Mouse (Mus musculus) hindbrain, embryonic 14.5 days (tissue): ENCODE measurements around the gene Zfp637. TPM values are rescaled to one million over a fixed set of nuclear protein-coding genes. Genes with fewer than 3 reads are reported as not detected.

Source experiments
- ATAC-seq: fragments of 200-750 bp; cut with Nextera tagmentation; 2 replicates; pipeline ENCODE4 v1.8.0; 2017; ENCODE audit warnings: moderate number of reproducible peaks, mild to moderate bottlenecking, moderate TSS enrichment, moderate library complexity; ENCODE audit not compliant: low FRiP score
- DNase-seq: peaks from one replicate; pipeline ENCODE4 v3.0.0-alpha.2; 2015; ENCODE audit warnings: low spot score
- H3K27ac ChIP-seq: fragments of 300-500 bp; sonication (generic); 2 replicates; pipeline ENCODE4 v1.5.1; 2014; ENCODE audit warnings: mild to moderate bottlenecking, moderate library complexity
- H3K27me3 ChIP-seq: fragments of 300-500 bp; sonication (generic); 2 replicates; pipeline ENCODE4 v1.6.1; 2014; ENCODE audit warnings: mild to moderate bottlenecking, low read length, mixed read lengths; ENCODE audit not compliant: control insufficient read depth, insufficient read depth
- H3K36me3 ChIP-seq: fragments of 300-500 bp; sonication (generic); replicated peaks from 2 replicates; pipeline ENCODE4 v1.6.1; 2014; ENCODE audit not compliant: control insufficient read depth, insufficient read depth
- H3K4me1 ChIP-seq: fragments of 300-500 bp; sonication (generic); replicated peaks from 2 replicates; pipeline ENCODE4 v1.6.1; 2014; ENCODE audit warnings: antibody characterized with exemption, low read length, mixed read lengths; ENCODE audit not compliant: control insufficient read depth, insufficient read depth
- H3K4me2 ChIP-seq: fragments of 300-500 bp; sonication (generic); replicated peaks from 2 replicates; pipeline ENCODE4 v1.6.1; 2014; ENCODE audit warnings: mild to moderate bottlenecking, moderate library complexity
- H3K4me3 ChIP-seq: fragments of 300-500 bp; sonication (generic); replicated peaks from 2 replicates; pipeline ENCODE4 v1.5.1; 2014; ENCODE audit warnings: mild to moderate bottlenecking, low read length
- H3K9ac ChIP-seq: fragments of 300-500 bp; sonication (generic); 2 replicates; pipeline ENCODE4 v1.6.1; 2014
- H3K9me3 ChIP-seq: fragments of 300-500 bp; sonication (generic); 2 replicates; pipeline ENCODE4 v1.6.1; 2016; ENCODE audit warnings: low read length; ENCODE audit not compliant: control insufficient read depth
- WGBS: fragments of 180-500 bp; shearing (Covaris S2); extraction: QIAGEN DNeasy Blood & Tissue Kit; methylation state at CpG from one replicate; pipeline ENCODE4 v1.1.7; 2014; 5-methylcytosine and 5-hydroxymethylcytosine counted together
- polyA plus RNA-seq: library from polyadenylated mRNA; unstranded; fragments of >200 nt; fragmentation: Nextera tagmentation; extraction: Ambion mirVana; gene quantifications from 2 replicates; pipeline ENCODE4 v1.2.1, GENCODE M21; 2014

Zfp637 gene
- polyA plus RNA-seq, 1 experiment from 2014 or later, result 145 TPM

DNA sequence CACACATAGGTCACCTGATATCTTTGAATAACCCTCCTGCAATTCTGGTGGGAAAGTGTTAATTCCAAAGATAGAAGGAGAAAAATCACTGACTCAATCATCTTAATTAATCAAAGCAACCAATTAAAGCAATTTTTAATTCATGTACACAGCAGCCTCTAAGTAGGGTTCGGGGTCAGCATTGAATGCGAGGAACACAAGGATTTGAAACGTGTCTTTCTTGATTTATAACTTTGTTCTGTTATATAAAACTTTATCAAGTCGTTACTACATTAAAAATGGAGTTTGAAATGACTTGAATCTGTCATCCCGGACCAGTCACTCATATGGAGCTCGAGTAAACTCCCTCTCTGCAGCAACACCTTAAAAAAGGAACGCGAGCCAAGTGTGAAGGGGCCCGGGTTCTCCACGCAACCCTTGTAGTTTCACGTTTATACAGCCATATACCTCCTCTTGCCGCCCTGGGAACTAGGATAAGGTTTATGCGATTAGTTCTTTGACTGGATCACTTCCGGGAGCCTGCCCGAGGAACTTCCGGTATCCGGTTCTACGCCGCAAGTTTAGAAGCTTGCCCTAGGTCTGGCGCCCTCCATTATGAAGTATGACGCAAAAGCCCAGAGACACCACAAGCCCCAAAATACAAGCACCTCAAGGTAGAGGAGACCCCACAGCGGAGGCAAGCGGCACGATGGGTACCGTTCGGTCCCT, 37.9 kb downstream of the Zfp637 start:
- Histone ChIP-seq H3K9ac (peak overlapping the region; percentile 63), H3K4me2 (peak overlapping the region; percentile 61), H3K9me3 (no peaks in the 10 kb centered on the region), H3K4me3 (peak overlapping the region; percentile 51), H3K27ac (peak overlapping the region; percentile 96), H3K4me1 (peaks cover 17% of the 10 kb centered on the region), H3K36me3 (no peaks in the 10 kb centered on the region), H3K27me3 (no peaks in the 10 kb centered on the region)
- WGBS, result 12% methylated on average over 26 of the region's 26 CpGs
- DNase-seq, result peak; percentile 89
- peak; percentile 90 for ATAC-seq

DNA sequence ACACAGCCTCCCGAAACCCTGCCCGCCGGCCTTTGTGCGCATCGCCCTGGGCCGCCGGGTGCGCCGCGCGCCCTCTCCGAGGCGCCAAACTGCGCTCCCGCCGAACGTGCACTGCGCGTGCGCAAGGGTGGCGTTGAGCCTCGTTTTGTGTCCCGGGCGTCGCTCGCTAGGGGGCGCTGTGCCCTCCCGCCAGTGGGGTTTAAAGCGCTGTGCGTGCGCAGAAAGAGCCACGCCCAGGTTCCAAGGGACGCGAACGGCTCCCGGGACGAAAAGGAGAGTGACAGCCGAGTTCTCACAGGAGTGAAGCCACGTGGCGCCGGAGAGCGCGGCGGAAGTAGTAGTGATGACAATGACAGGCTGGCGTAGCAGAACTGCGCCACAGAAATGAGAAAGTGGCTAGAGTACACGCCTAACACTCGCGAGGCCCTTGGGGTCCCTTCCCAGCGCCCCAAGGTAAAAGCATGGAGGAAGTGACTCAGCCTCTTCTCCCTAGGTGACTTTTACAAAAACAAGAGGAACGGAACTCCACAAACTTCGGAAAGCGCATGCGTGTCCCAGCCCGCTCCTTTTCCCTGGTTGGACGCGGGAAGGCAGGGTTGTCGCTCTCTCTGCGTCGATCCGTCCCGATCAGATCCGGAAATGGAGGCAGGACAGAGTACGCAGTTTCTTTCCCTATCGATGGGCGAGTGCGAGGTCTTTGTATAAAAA, 38.6 kb downstream of the Zfp637 start:
- Histone ChIP-seq H3K4me3 (peak overlapping the region; percentile 51), H3K4me1 (peaks cover 17% of the 10 kb centered on the region), H3K36me3 (no peaks in the 10 kb centered on the region), H3K27me3 (no peaks in the 10 kb centered on the region), H3K27ac (peak overlapping the region; percentile 96), H3K9ac (peak overlapping the region; percentile 63), H3K9me3 (no peaks in the 10 kb centered on the region), H3K4me2 (peak overlapping the region; percentile 61)
- ATAC-seq (peak; percentile 96), DNase-seq (peak; percentile 100)
- under 1% methylated on average over 67 of the region's 67 CpGs for WGBS

DNA sequence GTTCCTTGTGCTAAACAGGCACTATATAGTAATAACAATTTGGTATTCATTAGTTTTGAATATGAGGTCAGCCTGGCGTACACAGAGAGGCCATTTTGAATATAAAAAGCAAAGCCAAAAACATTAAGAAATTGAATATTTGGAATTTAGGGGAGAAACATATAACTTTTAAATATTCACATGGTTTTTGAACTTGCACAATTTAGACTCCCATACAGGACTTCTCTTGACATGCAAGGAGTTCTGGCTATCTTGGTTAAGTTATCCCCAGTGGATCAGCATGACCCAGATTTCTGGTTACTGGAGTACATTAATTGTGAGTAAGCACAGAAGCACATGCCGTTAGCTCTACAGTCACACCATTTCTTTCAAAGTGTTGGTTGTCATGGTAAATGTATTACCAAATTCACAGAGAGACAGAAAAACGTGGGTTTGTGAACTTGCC, 39.4 kb downstream of the Zfp637 start:
- no peaks in the 10 kb centered on the region for H3K27me3 ChIP-seq
- DNase-seq (peak; percentile 52), ATAC-seq (no peak)
- peak overlapping the region; percentile 51 for H3K4me3 ChIP-seq
- H3K36me3 ChIP-seq, result no peaks in the 10 kb centered on the region
- H3K9ac ChIP-seq, result peak overlapping the region; percentile 63
- H3K9me3 ChIP-seq, result no peaks in the 10 kb centered on the region
- H3K4me1 ChIP-seq, result peaks cover 17% of the 10 kb centered on the region
- peak overlapping the region; percentile 61 for H3K4me2 ChIP-seq
- WGBS, result 42% methylated on average over 3 of the region's 3 CpGs
- peak overlapping the region; percentile 96 for H3K27ac ChIP-seq

DNA sequence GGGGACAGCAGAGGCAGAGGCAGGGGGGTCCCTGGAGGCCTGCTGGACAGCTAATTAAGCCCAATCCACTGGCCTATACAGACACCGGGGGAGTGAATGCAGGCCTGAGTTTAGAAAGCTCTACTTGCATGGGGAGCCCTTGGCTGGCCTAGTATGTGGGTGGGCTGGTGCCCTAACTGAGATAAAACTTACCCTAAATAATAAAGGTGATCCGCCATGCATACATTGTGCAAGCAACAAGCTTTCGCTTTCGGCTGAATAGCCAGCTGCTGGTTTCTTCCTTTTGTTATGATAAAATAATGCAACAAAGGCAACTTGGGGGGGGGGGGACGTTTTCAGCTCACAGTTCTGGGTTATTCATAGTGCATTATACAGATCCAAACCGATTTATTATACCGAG, 40.2 kb downstream of the Zfp637 start:
- 33% methylated on average over 7 of the region's 7 CpGs for WGBS
- ATAC-seq (no peak), DNase-seq (no peak)
- H3K4me1 ChIP-seq, result peaks cover 17% of the 10 kb centered on the region
- H3K27me3 ChIP-seq, result no peaks in the 10 kb centered on the region
- no peaks in the 10 kb centered on the region for H3K36me3 ChIP-seq
- H3K9ac ChIP-seq, result no peak overlapping the region
- H3K4me3 ChIP-seq, result no peak overlapping the region
- no peaks in the 10 kb centered on the region for H3K9me3 ChIP-seq
- no peak overlapping the region for H3K27ac ChIP-seq
- H3K4me2 ChIP-seq, result no peak overlapping the region

DNA sequence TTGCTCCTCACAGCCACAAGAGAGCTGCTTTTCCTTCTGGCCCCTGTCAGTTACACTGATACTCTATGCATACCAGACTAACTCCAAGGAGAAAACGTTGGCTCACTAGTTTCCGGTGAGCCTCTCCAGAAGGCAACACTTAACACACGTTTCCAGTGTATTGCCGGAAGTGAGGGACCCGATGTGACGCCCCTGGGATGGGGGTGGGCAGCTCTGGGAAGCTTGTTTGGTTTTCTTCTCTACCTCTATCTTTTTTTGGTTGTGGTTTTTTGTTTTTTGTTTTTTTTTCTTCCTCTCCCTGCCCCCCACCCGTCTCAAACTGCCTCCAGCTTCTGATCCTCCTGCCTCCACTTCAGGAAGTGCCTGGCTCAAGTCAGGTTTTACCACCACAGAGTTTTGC, 41.0 kb downstream of the Zfp637 start:
- Histone ChIP-seq H3K4me1 (peaks cover 17% of the 10 kb centered on the region), H3K9me3 (no peaks in the 10 kb centered on the region), H3K27me3 (no peaks in the 10 kb centered on the region), H3K36me3 (no peaks in the 10 kb centered on the region), H3K4me2 (no peak overlapping the region), H3K27ac (no peak overlapping the region), H3K4me3 (no peak overlapping the region), H3K9ac (no peak overlapping the region)
- WGBS, result 78% methylated on average over 7 of the region's 7 CpGs
- no peak for DNase-seq
- ATAC-seq, result no peak

DNA sequence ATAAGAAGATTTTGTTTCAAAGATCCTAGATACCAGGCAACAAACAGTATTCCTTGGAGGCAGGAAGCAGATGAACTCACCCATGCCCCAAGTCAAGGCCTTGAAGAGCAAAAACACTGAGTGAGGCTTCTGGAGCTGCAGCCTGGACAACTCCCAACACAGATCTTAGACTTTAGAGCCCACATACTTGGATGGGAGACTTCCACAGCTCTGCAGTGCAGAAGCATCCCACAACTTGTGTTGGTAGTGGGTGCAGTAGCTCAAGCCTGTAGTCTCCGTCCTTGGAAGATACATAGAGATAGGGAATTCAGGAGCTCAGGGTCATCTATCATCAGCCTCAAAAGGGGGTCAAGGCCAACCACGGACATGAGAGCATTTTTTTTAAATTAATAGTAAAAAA, 45.0 kb downstream of the Zfp637 start:
- ATAC-seq (no peak), DNase-seq (no peak)
- Histone ChIP-seq H3K36me3 (no peaks in the 10 kb centered on the region), H3K9ac (no peak overlapping the region), H3K4me1 (peaks cover 2% of the 10 kb centered on the region; the same call in 1 of the 2 replicates), H3K27ac (no peak overlapping the region), H3K27me3 (no peaks in the 10 kb centered on the region), H3K9me3 (no peaks in the 10 kb centered on the region), H3K4me3 (no peak overlapping the region), H3K4me2 (no peak overlapping the region)
- 87% methylated on average over 2 of the region's 2 CpGs for WGBS

DNA sequence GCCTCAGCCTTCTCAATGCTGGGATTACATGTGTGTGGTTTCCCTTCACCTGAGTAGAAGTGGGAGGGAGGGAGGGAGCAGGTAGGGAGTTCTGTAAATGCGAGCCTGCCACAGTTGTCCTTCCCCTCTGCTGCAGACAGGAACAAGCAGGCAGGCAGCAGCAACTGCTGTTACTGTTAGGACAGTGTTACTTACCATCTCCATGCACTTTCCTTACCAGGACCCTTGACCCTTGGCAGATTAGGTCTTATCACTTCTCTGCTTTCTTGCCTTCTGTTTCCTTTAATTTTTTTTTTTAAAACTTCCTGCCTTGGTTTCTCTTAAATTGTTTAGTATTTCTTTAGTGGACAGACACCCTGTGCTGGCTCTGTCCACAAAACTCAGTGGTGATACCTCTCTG, 47.1 kb downstream of the Zfp637 start:
- WGBS, result 62% methylated on average over 1 of the region's 1 CpGs
- no peaks in the 10 kb centered on the region for H3K9me3 ChIP-seq
- no peaks in the 10 kb centered on the region for H3K4me1 ChIP-seq
- no peak overlapping the region for H3K4me3 ChIP-seq
- no peaks in the 10 kb centered on the region for H3K36me3 ChIP-seq
- no peak overlapping the region for H3K9ac ChIP-seq
- ATAC-seq, result no peak
- H3K4me2 ChIP-seq, result no peak overlapping the region
- no peaks in the 10 kb centered on the region for H3K27me3 ChIP-seq
- no peak overlapping the region for H3K27ac ChIP-seq
- DNase-seq, result no peak

DNA sequence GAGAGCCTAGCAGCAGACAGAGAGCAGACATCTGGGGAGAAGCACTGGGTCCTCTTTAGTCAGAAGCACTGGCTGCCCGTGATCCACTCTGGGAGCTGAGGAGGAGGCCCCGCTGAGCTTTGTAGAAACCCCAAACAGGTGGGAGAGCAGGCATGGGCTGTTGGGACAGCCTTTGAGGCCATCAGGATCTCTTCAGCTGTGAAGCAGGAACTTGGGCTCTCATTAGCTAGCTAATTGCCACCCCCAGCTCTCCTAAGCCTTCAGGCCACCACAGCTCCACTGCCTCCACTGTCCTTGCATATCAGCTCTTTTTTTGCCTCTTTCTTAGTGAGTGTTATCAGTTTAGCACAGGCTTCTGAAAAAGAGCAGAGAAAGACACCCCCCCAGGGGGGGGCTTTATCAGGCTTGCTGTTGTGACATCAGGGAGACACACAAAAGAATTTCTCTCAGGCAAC, 47.7 kb downstream of the Zfp637 start:
- H3K9ac ChIP-seq, result 0 out of 2 replicates have a peak overlapping the region, but pooled peaks have one; percentile 16
- no peak overlapping the region for H3K27ac ChIP-seq
- H3K4me1 ChIP-seq, result no peaks in the 10 kb centered on the region
- H3K36me3 ChIP-seq, result no peaks in the 10 kb centered on the region
- DNase-seq, result no peak
- H3K27me3 ChIP-seq, result no peaks in the 10 kb centered on the region
- WGBS, result 64% methylated on average over 2 of the region's 2 CpGs
- no peak for ATAC-seq
- H3K9me3 ChIP-seq, result no peaks in the 10 kb centered on the region
- no peak overlapping the region for H3K4me2 ChIP-seq
- H3K4me3 ChIP-seq, result no peak overlapping the region

DNA sequence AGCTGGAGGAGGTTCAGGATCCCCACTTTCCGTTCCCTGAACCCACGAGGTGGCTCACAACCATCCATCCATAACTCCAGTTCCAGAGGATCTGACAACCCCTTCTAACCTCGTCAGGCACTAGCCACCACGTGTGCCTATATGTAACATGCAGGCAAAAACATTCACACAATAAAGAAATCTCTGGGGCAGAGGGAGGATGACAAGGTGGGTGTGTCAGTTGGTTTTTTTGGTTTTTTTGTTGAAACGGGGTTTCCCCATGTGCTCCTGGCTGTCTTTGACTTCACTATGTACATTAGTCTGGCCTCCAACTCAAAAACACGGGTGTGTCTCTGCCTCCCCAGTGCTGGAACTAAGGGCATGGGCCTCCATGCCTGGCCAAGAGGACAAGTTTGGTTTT, 49.3 kb downstream of the Zfp637 start:
- Histone ChIP-seq H3K4me1 (no peaks in the 10 kb centered on the region), H3K27me3 (no peaks in the 10 kb centered on the region), H3K36me3 (no peaks in the 10 kb centered on the region), H3K4me3 (no peak overlapping the region), H3K27ac (no peak overlapping the region), H3K9me3 (no peaks in the 10 kb centered on the region), H3K9ac (no peak overlapping the region), H3K4me2 (no peak overlapping the region)
- DNase-seq, result no peak
- 83% methylated on average over 6 of the region's 6 CpGs for WGBS
- ATAC-seq, result no peak
